Mouse (Mus musculus) lung, embryonic 15.5 days (tissue): ENCODE measurements around the gene Rin1. TPM values are rescaled to one million over a fixed set of nuclear protein-coding genes. Genes with fewer than 3 reads are reported as not detected.
"Not testable (repeated sequence)": the region's sequence is repeated elsewhere in the genome, so short reads cannot be mapped to it uniquely, and the experiment has no call there.

Source experiments
- ATAC-seq: fragments of 200-750 bp; cut with Nextera tagmentation; 2 replicates; pipeline ENCODE4 v1.8.0; 2017; ENCODE audit warnings: moderate number of reproducible peaks, borderline replicate concordance; ENCODE audit not compliant: low FRiP score, low TSS enrichment; ENCODE audit errors: extremely low read depth
- H3K27ac ChIP-seq: fragments of 300-500 bp; sonication (generic); 2 replicates; pipeline ENCODE4 v1.5.1; 2015; ENCODE audit warnings: moderate library complexity, mild to moderate bottlenecking, inconsistent platforms
- H3K27me3 ChIP-seq: fragments of 300-500 bp; sonication (generic); 2 replicates; pipeline ENCODE4 v1.6.1; 2015; ENCODE audit warnings: inconsistent platforms
- H3K36me3 ChIP-seq: fragments of 300-500 bp; sonication (generic); 2 replicates; pipeline ENCODE4 v1.6.1; 2015; ENCODE audit warnings: inconsistent platforms
- H3K4me1 ChIP-seq: fragments of 300-500 bp; sonication (generic); 2 replicates; pipeline ENCODE4 v1.6.1; 2015; ENCODE audit warnings: inconsistent platforms
- H3K4me2 ChIP-seq: fragments of 300-500 bp; sonication (generic); 2 replicates; pipeline ENCODE4 v1.6.1; 2015; ENCODE audit warnings: inconsistent platforms, mild to moderate bottlenecking, moderate library complexity
- H3K4me3 ChIP-seq: fragments of 300-500 bp; sonication (generic); 2 replicates; pipeline ENCODE4 v1.5.1; 2015; ENCODE audit warnings: mild to moderate bottlenecking, inconsistent platforms
- H3K9ac ChIP-seq: fragments of 300-500 bp; sonication (generic); 2 replicates; pipeline ENCODE4 v1.6.1; 2015; ENCODE audit warnings: inconsistent platforms
- H3K9me3 ChIP-seq: fragments of 300-500 bp; sonication (generic); 2 replicates; pipeline ENCODE4 v1.6.1; 2016; ENCODE audit warnings: inconsistent platforms
- WGBS: fragments of 180-500 bp; shearing (Covaris S2); methylation state at CpG from one replicate; pipeline ENCODE4 v1.1.7; 2015; 5-methylcytosine and 5-hydroxymethylcytosine counted together
- polyA plus RNA-seq: library from polyadenylated mRNA; unstranded; fragments of >200 nt; fragmentation: Nextera tagmentation; extraction: Ambion mirVana; gene quantifications from 2 replicates; pipeline ENCODE4 v1.2.1, GENCODE M21; 2015

The Rin1 gene
- polyA plus RNA-seq, 1 experiment from 2014 or later, result 2.7 TPM

- H3K9me3 ChIP-seq, result no peaks in the 10 kb centered on the region
- peak overlapping the region; percentile 88 for H3K27ac ChIP-seq
- H3K27me3 ChIP-seq, result peaks cover 49% of the 10 kb centered on the region
- WGBS, result under 1% methylated on average over 40 of the region's 40 CpGs
- peaks cover 52% of the 10 kb centered on the region for H3K4me1 ChIP-seq
- H3K4me3 ChIP-seq, result peak overlapping the region; percentile 62
- no peaks in the 10 kb centered on the region for H3K36me3 ChIP-seq
- ATAC-seq, result peak; percentile 80
- H3K9ac ChIP-seq, result peak overlapping the region; percentile 65
- peak overlapping the region; percentile 87 for H3K4me2 ChIP-seq
Measured at GRCm38 (mm10) chr19:5071545-5072369, 21.5 kb downstream of the Rin1 start.

DNA sequence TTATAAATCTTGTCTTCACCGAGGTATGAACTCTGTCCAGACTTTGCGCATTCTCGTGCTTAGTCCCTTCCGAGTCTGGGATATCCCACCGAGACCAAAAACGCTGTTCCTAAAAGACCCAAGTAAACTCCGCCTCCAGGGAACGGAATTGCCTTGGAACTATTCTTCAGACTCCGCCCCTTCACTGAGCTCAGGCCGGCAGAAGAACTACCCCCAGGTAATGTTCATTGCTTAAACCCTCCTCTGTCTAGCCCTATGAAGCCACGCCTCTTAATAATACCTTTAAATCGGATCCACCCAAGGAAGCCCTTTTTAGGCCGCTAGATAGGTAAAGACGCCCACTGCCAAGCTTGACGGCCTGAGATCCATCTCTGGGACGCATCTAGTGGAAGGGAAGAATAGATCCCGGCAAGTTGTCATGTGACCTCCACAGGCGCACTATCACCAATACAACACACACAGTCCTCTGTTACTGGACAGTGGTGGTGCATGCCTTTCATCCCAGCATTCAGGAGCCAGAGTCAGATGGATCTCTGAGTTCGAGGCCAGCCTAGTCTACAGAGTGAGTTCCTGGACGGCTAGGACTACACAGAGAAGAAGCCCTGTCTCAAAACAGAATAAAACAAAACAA lies 22.2 kb downstream of the Rin1 start:
- H3K9ac ChIP-seq, result 0 out of 2 replicates have a peak overlapping the region, but pooled peaks have one; percentile 65
- peaks cover 41% of the 10 kb centered on the region for H3K27me3 ChIP-seq
- peak; percentile 29 for ATAC-seq
- peak overlapping the region; percentile 88 for H3K27ac ChIP-seq
- peak overlapping the region; percentile 62 for H3K4me3 ChIP-seq
- WGBS, result 2% methylated on average over 20 of the region's 20 CpGs
- H3K4me1 ChIP-seq, result peaks cover 44% of the 10 kb centered on the region
- no peaks in the 10 kb centered on the region for H3K9me3 ChIP-seq
- peak overlapping the region; percentile 87 for H3K4me2 ChIP-seq
- no peaks in the 10 kb centered on the region for H3K36me3 ChIP-seq

DNA sequence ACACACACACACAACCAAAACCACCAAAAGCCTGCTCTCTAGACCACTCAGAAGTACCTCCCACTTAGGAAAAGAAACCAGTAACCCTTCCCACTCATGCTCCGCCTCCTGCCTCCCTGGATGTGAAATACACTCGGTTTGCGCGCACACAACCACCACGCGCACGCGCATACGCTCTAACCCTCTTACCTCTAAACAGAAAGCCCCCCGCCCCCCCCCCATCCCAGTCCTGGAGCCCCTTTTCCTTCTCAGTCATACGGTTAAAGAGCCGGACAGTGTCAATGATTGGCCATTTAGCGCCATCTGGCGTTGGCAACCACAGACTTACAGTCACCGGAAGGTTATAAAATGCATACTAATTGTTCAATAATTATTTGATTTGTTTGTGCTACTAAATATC lies 22.7 kb downstream of the Rin1 start:
- H3K4me3 ChIP-seq, result peak overlapping the region; percentile 62
- H3K27me3 ChIP-seq, result peaks cover 38% of the 10 kb centered on the region
- no peaks in the 10 kb centered on the region for H3K9me3 ChIP-seq
- H3K4me1 ChIP-seq, result peaks cover 40% of the 10 kb centered on the region
- peak overlapping the region; percentile 87 for H3K4me2 ChIP-seq
- H3K9ac ChIP-seq, result no peak overlapping the region
- WGBS, result 2% methylated on average over 15 of the region's 15 CpGs
- no peaks in the 10 kb centered on the region for H3K36me3 ChIP-seq
- peak overlapping the region; percentile 88; the same call in 1 of the 2 replicates for H3K27ac ChIP-seq
- no peak for ATAC-seq

GRCm38 (mm10) chr19:5073518-5073917 lies 23.2 kb downstream of the Rin1 start:
- Histone ChIP-seq H3K36me3 (no peaks in the 10 kb centered on the region), H3K4me2 (0 out of 2 replicates have a peak overlapping the region, but pooled peaks have one; percentile 87), H3K27me3 (peaks cover 36% of the 10 kb centered on the region), H3K4me3 (no peak overlapping the region), H3K27ac (no peak overlapping the region), H3K4me1 (peaks cover 35% of the 10 kb centered on the region), H3K9ac (0 out of 2 replicates have a peak overlapping the region, but pooled peaks have one; percentile 10), H3K9me3 (no peaks in the 10 kb centered on the region)
- WGBS, result 33% methylated on average over 5 of the region's 5 CpGs
- ATAC-seq, result no peak

DNA sequence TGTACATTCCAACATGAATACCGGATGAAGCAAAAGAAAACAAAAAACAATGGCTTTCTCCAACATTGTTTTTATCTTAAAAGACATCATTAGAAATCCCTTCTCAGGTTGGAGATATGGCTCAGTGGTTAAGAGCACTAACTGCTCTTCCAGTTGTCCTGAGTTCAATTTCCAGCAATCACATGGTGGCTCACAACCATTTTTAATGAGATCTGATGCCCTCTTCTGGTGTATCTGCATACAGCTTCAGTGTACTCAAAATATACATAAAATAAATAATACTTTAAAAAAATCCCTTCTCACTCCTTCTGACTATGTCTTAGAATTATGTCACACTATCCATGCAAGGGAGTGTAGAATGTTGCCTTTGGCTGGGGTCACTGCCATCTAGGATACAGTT lies 29.0 kb downstream of the Rin1 start:
- H3K9me3 ChIP-seq, result no peaks in the 10 kb centered on the region
- H3K36me3 ChIP-seq, result no peaks in the 10 kb centered on the region
- 87% methylated on average over 1 of the region's 1 CpGs for WGBS
- H3K27ac ChIP-seq, result no peak overlapping the region
- ATAC-seq, result no peak
- H3K27me3 ChIP-seq, result peaks cover 49% of the 10 kb centered on the region
- H3K4me1 ChIP-seq, result no peaks in the 10 kb centered on the region
- H3K9ac ChIP-seq, result no peak overlapping the region
- H3K4me3 ChIP-seq, result no peak overlapping the region
- no peak overlapping the region for H3K4me2 ChIP-seq

DNA sequence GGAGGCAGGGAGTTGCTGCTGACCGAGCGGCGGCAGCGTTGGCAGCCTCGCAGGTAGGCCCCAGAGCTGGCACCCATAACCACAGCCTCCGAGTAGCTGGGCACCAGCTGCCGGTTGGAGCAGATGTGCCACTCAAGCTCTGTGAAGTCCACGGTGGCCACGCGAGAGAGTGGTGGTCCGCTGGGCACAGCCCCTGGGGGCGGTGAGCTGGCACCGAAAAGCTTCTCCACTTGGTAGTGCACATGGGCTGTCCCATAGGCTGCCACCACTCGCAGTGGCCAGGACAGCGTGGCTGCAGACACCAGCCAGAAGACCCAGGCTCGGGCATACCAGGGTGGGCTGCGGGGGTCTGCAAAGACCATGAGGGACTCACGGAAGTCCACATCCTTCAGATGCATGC lies 31.7 kb downstream of the Rin1 start:
- Histone ChIP-seq H3K4me1 (peaks cover 10% of the 10 kb centered on the region; the same call in 1 of the 2 replicates), H3K4me2 (no peak overlapping the region), H3K4me3 (no peak overlapping the region), H3K36me3 (no peaks in the 10 kb centered on the region), H3K9me3 (no peaks in the 10 kb centered on the region), H3K9ac (no peak overlapping the region), H3K27ac (no peak overlapping the region), H3K27me3 (peaks cover 72% of the 10 kb centered on the region)
- 57% methylated on average over 18 of the region's 18 CpGs for WGBS
- no peak for ATAC-seq

GRCm38 (mm10) chr19:5082596-5082995 lies 32.3 kb downstream of the Rin1 start:
- Histone ChIP-seq H3K9ac (no peak overlapping the region), H3K27ac (no peak overlapping the region), H3K4me2 (no peak overlapping the region), H3K27me3 (peaks cover 72% of the 10 kb centered on the region), H3K9me3 (no peaks in the 10 kb centered on the region), H3K4me1 (peaks cover 15% of the 10 kb centered on the region), H3K36me3 (no peaks in the 10 kb centered on the region), H3K4me3 (no peak overlapping the region)
- ATAC-seq, result no peak
- 58% methylated on average over 24 of the region's 24 CpGs for WGBS

DNA sequence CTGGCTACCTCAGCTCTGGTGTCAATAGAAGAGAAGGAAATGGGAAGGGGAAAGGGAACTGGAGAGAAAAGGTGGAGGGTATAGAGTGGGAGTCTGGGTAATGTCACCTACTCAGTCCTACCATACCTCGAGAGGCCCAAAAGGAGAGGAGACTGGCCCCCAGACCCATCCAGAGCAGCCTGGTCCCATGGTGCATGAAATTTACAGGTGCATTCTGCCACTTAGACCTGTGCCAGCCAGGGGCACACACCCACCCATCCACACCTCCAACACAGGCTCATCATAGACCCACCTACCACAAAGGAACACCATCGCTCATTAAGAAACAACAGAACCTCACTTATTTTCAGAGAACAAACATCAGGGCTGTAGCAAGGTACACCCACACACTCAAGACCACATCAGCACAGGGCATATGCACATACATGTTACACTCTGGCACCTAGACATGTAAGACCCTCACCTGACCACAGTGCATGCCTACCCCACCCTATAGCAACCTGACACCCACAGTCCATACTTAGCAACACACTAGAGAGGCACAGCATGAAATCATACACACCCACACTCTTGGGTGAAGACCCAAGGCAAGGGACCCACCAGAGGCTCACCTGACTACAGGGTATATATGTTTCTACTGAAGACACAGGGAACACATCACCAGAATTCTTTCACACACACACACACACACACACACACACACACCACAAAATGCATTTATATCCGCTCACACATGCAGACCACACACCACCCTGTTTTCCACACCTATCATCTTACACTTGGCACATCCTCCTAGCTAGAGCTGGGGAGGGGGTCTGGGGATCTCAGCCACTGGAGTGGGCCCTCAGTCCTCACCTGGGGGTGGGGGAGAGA lies 33.9 kb downstream of the Rin1 start:
- 57% methylated on average over 3 of the region's 3 CpGs for WGBS
- H3K27me3 ChIP-seq, result peaks cover 70% of the 10 kb centered on the region
- peaks cover 21% of the 10 kb centered on the region for H3K4me1 ChIP-seq
- no peaks in the 10 kb centered on the region for H3K36me3 ChIP-seq
- no peak overlapping the region for H3K4me2 ChIP-seq
- H3K9ac ChIP-seq, result no peak overlapping the region
- H3K27ac ChIP-seq, result no peak overlapping the region
- H3K4me3 ChIP-seq, result peak overlapping the region; percentile 47; the same call in 1 of the 2 replicates
- H3K9me3 ChIP-seq, result no peaks in the 10 kb centered on the region
- ATAC-seq, result no peak

DNA sequence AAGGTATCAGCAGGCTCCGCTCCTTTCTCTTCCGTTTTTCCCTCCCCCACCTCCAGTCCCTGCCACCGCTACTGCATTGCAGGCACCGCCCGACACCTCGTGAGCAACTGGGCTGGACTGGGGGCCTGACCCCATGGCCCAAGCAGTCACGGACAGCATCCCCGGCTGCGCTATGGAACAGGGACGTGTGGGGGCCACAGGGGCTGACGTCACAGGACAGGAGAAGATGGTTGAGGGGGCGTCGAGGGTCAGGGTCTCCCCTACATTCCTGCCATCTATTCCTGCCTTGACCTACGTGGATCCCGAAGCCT lies 34.5 kb downstream of the Rin1 start:
- peak overlapping the region; percentile 79 for H3K4me2 ChIP-seq
- no peaks in the 10 kb centered on the region for H3K9me3 ChIP-seq
- peak overlapping the region; percentile 47 for H3K4me3 ChIP-seq
- ATAC-seq, result no peak
- no peaks in the 10 kb centered on the region for H3K36me3 ChIP-seq
- H3K27me3 ChIP-seq, result peaks cover 68% of the 10 kb centered on the region
- no peak overlapping the region for H3K9ac ChIP-seq
- H3K4me1 ChIP-seq, result peaks cover 25% of the 10 kb centered on the region
- no peak overlapping the region for H3K27ac ChIP-seq
- WGBS, result 4% methylated on average over 15 of the region's 15 CpGs

DNA sequence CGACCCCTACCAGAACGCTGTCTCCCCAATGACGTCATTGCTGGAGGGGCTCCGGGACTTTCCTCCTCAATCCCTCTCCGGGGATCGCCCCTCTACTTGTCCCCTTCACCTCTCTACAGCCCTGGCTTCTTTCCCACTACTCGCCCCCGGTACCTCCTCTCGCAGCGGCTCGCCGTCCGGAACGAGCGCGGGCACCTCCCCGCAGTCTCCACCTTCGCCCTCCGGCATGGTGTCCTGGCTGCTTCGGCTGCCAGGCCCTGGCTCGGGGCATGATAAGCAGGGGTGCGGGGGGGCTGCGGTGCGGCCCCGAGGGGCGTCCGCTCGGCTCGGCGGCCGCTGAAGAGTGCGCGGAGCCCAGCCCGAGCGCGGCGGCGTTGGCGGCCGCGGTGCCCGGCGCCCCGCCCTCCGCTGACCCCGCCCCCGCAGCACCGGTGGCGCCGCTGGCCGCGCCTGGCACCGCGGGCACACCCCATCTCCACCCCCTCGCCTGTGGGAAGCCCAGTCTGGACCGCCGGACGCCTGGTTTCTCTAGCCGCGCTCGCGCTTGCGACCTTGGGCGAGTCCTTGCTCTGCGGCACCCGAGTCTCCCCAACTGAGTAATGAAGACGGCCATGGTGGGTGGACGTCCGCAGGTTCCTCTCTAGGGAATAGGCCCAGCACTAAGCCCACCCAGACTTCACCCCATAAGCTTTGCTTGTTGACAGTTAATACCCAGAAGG lies 35.0 kb downstream of the Rin1 start, which contains the start of gene Tmem151a:
Tmem151a (minus strand) TSS at position 387 of the 719 bp plus-strand sequence.
- H3K36me3 ChIP-seq, result 0 out of 2 replicates have a peak, but pooled peaks cover under 1% of the 10 kb centered on the region
- no peak within 1 kb of the TSS for H3K9ac ChIP-seq
- no peak for ATAC-seq
- WGBS, result under 1% methylated on average over 59 of the region's 69 CpGs
- peak within 1 kb of the TSS; percentile 47 for H3K4me3 ChIP-seq
- peaks cover 63% of the 10 kb centered on the region for H3K27me3 ChIP-seq
- H3K4me1 ChIP-seq, result peaks cover 25% of the 10 kb centered on the region
- peak within 1 kb of the TSS; percentile 79 for H3K4me2 ChIP-seq
- no peak within 1 kb of the TSS for H3K27ac ChIP-seq
- H3K9me3 ChIP-seq, result no peaks in the 10 kb centered on the region

GRCm38 (mm10) chr19:5086533-5086932 lies 36.3 kb downstream of the Rin1 start:
- not testable (repeated sequence) for H3K27ac ChIP-seq, H3K9ac ChIP-seq, H3K4me3 ChIP-seq, ATAC-seq, H3K4me2 ChIP-seq, H3K9me3 ChIP-seq
- H3K36me3 ChIP-seq, result peaks cover 11% of the 10 kb centered on the region; the same call in 1 of the 2 replicates
- 50% methylated on average over 4 of the region's 4 CpGs for WGBS
- peaks cover 51% of the 10 kb centered on the region for H3K27me3 ChIP-seq
- peaks cover 25% of the 10 kb centered on the region for H3K4me1 ChIP-seq
